Mouse (Mus musculus) gastrocnemius, adult 2 months (tissue): ENCODE data around the gene Itfg1. TPM values are rescaled to one million over a fixed set of nuclear protein-coding genes. Genes with fewer than 3 reads are reported as not detected.
A peak's percentile ranks its signal among the peaks of the same experiment; 100 is the strongest.
"Not testable (repeated sequence)": the region's sequence is repeated elsewhere in the genome, so short reads cannot be mapped to it uniquely, and the experiment has no call there.

Experiments
- DNase-seq: peaks from one replicate; pipeline ENCODE4 v3.0.0; 2022
- H3K27ac ChIP-seq: fragments of 200-600 bp; 2 replicates; pipeline ENCODE4 v1.8.1; 2022; ENCODE audit warnings: mild to moderate bottlenecking
- H3K4me3 ChIP-seq: fragments of 200-600 bp; 2 replicates; pipeline ENCODE4 v1.8.1; 2022; ENCODE audit warnings: mild to moderate bottlenecking, moderate library complexity
- CTCF ChIP-seq: fragments of 200-600 bp; IDR thresholded peaks from 2 replicates; pipeline ENCODE4 v1.8.1; 2022; ENCODE audit warnings: antibody characterized with exemption, mild to moderate bottlenecking, moderate library complexity
- intact Hi-C: fragments of 180-260 bp; cut with DNase I; formaldehyde crosslinking; loops from one replicate; pipeline ENCODE4 v1.15.1; 2025
- long read RNA-seq, 2 experiments: library from polyadenylated mRNA; stranded (forward); transcript quantifications; one replicate each; pipeline ENCODE4 v2.0.0; 2021
- total RNA-seq, 2 experiments: library from RNA; stranded (reverse); gene quantifications; 2 replicates each; pipeline ENCODE4 v1.2.3; 2021

Gene Itfg1
- total RNA-seq: 10 to 100 TPM; 39.5 to 45.8 TPM
- long read RNA-seq, experiment 1, transcript Itfg1-201 (18 exons, 3,306 nt): major isoform, 97 of 106 reads
- long read RNA-seq, experiment 1, partial matches to known transcripts: 3 of 106 reads
- long read RNA-seq, experiment 1, other reads (novel, unspliced or antisense): 6 of 106 reads
- long read RNA-seq, experiment 2, transcript Itfg1-201 (18 exons, 3,306 nt): major isoform, 97 of 101 reads
- long read RNA-seq, experiment 2, partial matches to known transcripts: 0 of 101 reads
- long read RNA-seq, experiment 2, other reads (novel, unspliced or antisense): 4 of 101 reads

- Histone ChIP-seq H3K4me3 (peak within 1 kb of the TSS; percentile 91), H3K27ac (peak within 1 kb of the TSS; percentile 98)
- no peak; the same call in 1 of the 2 replicates for TF ChIP-seq CTCF
- intact Hi-C loops: loop anchor here (2.0 to 5.0 kb wide), 2 partner anchors 140 to 191 kb away; partner anchors contain the start of gene Neto2
- DNase-seq: peak; percentile 96
These were observed at the start of gene Itfg1, which contains the start of gene Phkb for GRCm38 (mm10) chr8:85840657-85841488. TSS of gene Itfg1 (minus strand) at chr8:85840921. TSS of gene Phkb (plus strand) at chr8:85840959.

- Histone ChIP-seq H3K27ac (no peak overlapping the region), H3K4me3 (no peak overlapping the region)
- no peak for DNase-seq
- no peak for TF ChIP-seq CTCF
- intact Hi-C loops: no loop called here
These were observed 44.1 kb upstream of the Itfg1 start for GRCm38 (mm10) chr8:85884811-85885210.

- TF ChIP-seq CTCF: no peak
- no peak overlapping the region for H3K27ac ChIP-seq
- no peak overlapping the region for H3K4me3 ChIP-seq
- DNase-seq: no peak
- intact Hi-C loops: no loop called here
These were observed 38.9 kb upstream of the Itfg1 start for GRCm38 (mm10) chr8:85879624-85880023.

- DNase-seq: no peak
- no peak for TF ChIP-seq CTCF
- intact Hi-C loops: no loop called here
- no peak overlapping the region for H3K4me3 ChIP-seq
- no peak overlapping the region for H3K27ac ChIP-seq
These were observed 37.3 kb upstream of the Itfg1 start for GRCm38 (mm10) chr8:85877976-85878375.

GRCm38 (mm10) chr8:85871660-85872059 lies 30.9 kb upstream of the Itfg1 start:
- intact Hi-C loops: no loop called here
- Histone ChIP-seq H3K27ac (peak overlapping the region; percentile 54), H3K4me3 (no peak overlapping the region)
- DNase-seq: no peak
- TF ChIP-seq CTCF: no peak

GRCm38 (mm10) chr8:85862381-85862780 lies 21.7 kb upstream of the Itfg1 start:
- no peak for DNase-seq
- no peak for TF ChIP-seq CTCF
- H3K4me3 ChIP-seq: no peak overlapping the region
- intact Hi-C loops: no loop called here
- H3K27ac ChIP-seq: peak overlapping the region; percentile 92

GRCm38 (mm10) chr8:85860612-85861011 lies 19.9 kb upstream of the Itfg1 start:
- intact Hi-C loops: no loop called here
- DNase-seq: no peak
- Histone ChIP-seq H3K4me3 (peak overlapping the region; percentile 13; the same call in 1 of the 2 replicates), H3K27ac (peak overlapping the region; percentile 92)
- no peak for TF ChIP-seq CTCF

- intact Hi-C loops, DNase-seq, H3K4me3 ChIP-seq: not testable (repeated sequence)
- peak overlapping the region; percentile 24; the same call in 1 of the 2 replicates for H3K27ac ChIP-seq
These were observed 16.6 kb upstream of the Itfg1 start for GRCm38 (mm10) chr8:85857227-85857896.

- DNase-seq: no peak
- intact Hi-C loops: no loop called here
- TF ChIP-seq CTCF: no peak
- no peak overlapping the region for H3K4me3 ChIP-seq
- no peak overlapping the region; the same call in 1 of the 2 replicates for H3K27ac ChIP-seq
These were observed 13.8 kb upstream of the Itfg1 start for GRCm38 (mm10) chr8:85854220-85855123.

GRCm38 (mm10) chr8:85845887-85846286 lies 5.2 kb upstream of the Itfg1 start:
- DNase-seq: no peak
- intact Hi-C loops: loop anchor here (5.0 kb wide), 1 partner anchor 91 kb away; no protein-coding TSS in a partner anchor
- H3K27ac ChIP-seq: peak overlapping the region; percentile 56; the same call in 1 of the 2 replicates
- H3K4me3 ChIP-seq: no peak overlapping the region
- no peak for TF ChIP-seq CTCF

GRCm38 (mm10) chr8:85841489-85841795 lies 721 bp upstream of the Itfg1 start:
- H3K27ac ChIP-seq: peak overlapping the region; percentile 98
- no peak for DNase-seq
- peak overlapping the region; percentile 91 for H3K4me3 ChIP-seq
- intact Hi-C loops: loop anchor here (2.0 to 5.0 kb wide), 2 partner anchors 141 to 191 kb away; partner anchors contain the start of gene Neto2
- no peak for TF ChIP-seq CTCF
